Mouse (Mus musculus): Measurements from ENCODE around the gene Ednrb.

GRCm38 (mm10) chr14:103850071-103850845 lies 6.1 kb upstream of the Ednrb start:
- TF ChIP-seq POLR2A (IDR thresholded peaks at IDR 0.05; ENCODE audit: insufficient read depth, low read length) (no peak), EP300 (IDR thresholded peaks at IDR 0.05; ENCODE audit: insufficient read depth, low read depth, low read length) (no peak), CTCF (IDR thresholded peaks at IDR 0.05; ENCODE audit: low read depth, low read length) (no peak)
